ENCODE assay signal across 14 mouse cellular contexts in genomic region chr17:25723919-25724318, GRCm38 (mm10). TPM values are rescaled to one million over a fixed set of nuclear protein-coding genes. Genes with fewer than 3 reads are reported as not detected.
DNase-seq lines count a peak whose midpoint lies in the region; ATAC-seq and TF ChIP-seq lines count a peak whose summit lies in the region.
"Had no signal": no experiment of that assay in that cellular context is flagged by ENCODE, and none has a peak within 500 bp of the region (broad histone marks: within the 10 kb centered on the region; RNA-seq: fewer than 3 reads in every experiment).

No protein-coding gene starts in this region.

- H3K9ac ChIP-seq in kidney, postnatal 0 days (ENCODE audit: low read depth, low read length), result no peak overlapping the region
- no peak overlapping the region for H3K9ac ChIP-seq in midbrain, postnatal 0 days (replicated peaks; ENCODE audit: low read length, poor library complexity, severe bottlenecking)
- H3K9ac ChIP-seq in midbrain, embryonic 16.5 days (ENCODE audit: low read depth, low read length), result no peak overlapping the region
- H3K9ac ChIP-seq in stomach, postnatal 0 days (ENCODE audit: low read length), result no peak overlapping the region

- H3K27ac ChIP-seq in kidney, postnatal 0 days, result no peak overlapping the region
- no peak overlapping the region for H3K27ac ChIP-seq in midbrain, postnatal 0 days (ENCODE audit: low read depth, low read length)
- no peak overlapping the region for H3K27ac ChIP-seq in midbrain, embryonic 16.5 days (ENCODE audit: low read length)
- no peak overlapping the region for H3K27ac ChIP-seq in bone marrow, adult 2 months (ENCODE audit: control insufficient read depth, insufficient read depth, low read depth, low read length, poor library complexity)
- no peak overlapping the region for H3K27ac ChIP-seq in stomach, postnatal 0 days (replicated peaks)

- H3K9me3 ChIP-seq in kidney, postnatal 0 days (replicated peaks; ENCODE audit: low read length), result no peaks in the 10 kb centered on the region
- no peaks in the 10 kb centered on the region for H3K9me3 ChIP-seq in midbrain, postnatal 0 days (ENCODE audit: low read length)
- no peaks in the 10 kb centered on the region for H3K9me3 ChIP-seq in midbrain, embryonic 16.5 days (replicated peaks; ENCODE audit: control insufficient read depth, low read length, poor library complexity, severe bottlenecking)
- H3K9me3 ChIP-seq in stomach, postnatal 0 days (ENCODE audit: control insufficient read depth, low read length), result no peaks in the 10 kb centered on the region
- H3K9me3 ChIP-seq: G1E; megakaryocyte, embryonic 14.5 days had no signal

- TF ChIP-seq EP300 in stomach, postnatal 0 days (optimal IDR thresholded peaks at IDR 0.05), result no peak

- TF ChIP-seq CTCF in kidney, postnatal 0 days (IDR thresholded peaks at IDR 0.05; ENCODE audit: low read depth), result peak; percentile 42; the same call in 1 of the 2 replicates
- TF ChIP-seq CTCF in midbrain, postnatal 0 days (IDR thresholded peaks at IDR 0.05), result peak; percentile 44
- peak; percentile 22; the same call in 1 of the 2 replicates for TF ChIP-seq CTCF in bone marrow, adult 2 months (IDR thresholded peaks at IDR 0.05; ENCODE audit: control insufficient read depth, insufficient read depth, low read length)
- TF ChIP-seq CTCF in stomach, postnatal 0 days (IDR thresholded peaks at IDR 0.05; ENCODE audit: low read depth), result peak; percentile 46

- H3K4me3 ChIP-seq in kidney, postnatal 0 days (replicated peaks; ENCODE audit: low read depth, low read length), result no peak overlapping the region
- H3K4me3 ChIP-seq in midbrain, postnatal 0 days (ENCODE audit: low read depth, low read length), result no peak overlapping the region
- no peak overlapping the region for H3K4me3 ChIP-seq in midbrain, embryonic 16.5 days (ENCODE audit: low read depth, low read length)
- no peak overlapping the region for H3K4me3 ChIP-seq in bone marrow, adult 2 months (replicated peaks; ENCODE audit: control insufficient read depth, low read depth, low read length)
- H3K4me3 ChIP-seq in stomach, postnatal 0 days (ENCODE audit: low read depth, low read length), result no peak overlapping the region
- H3K4me3 ChIP-seq: megakaryocyte, embryonic 14.5 days had no signal

- no peak for TF ChIP-seq POLR2A in bone marrow, adult 2 months (IDR thresholded peaks at IDR 0.05; ENCODE audit: borderline replicate concordance, control insufficient read depth, low read depth, low read length)

- DNase-seq in kidney, postnatal 0 days (ENCODE audit: low spot score), result no peak
- DNase-seq in kidney, adult 11 months, result no peak
- DNase-seq in midbrain, postnatal 0 days (ENCODE audit: low spot score), result no peak
- no peak for DNase-seq in stomach, postnatal 0 days (ENCODE audit: low spot score)
- no peak for DNase-seq in spleen, adult 12 weeks (ENCODE audit: low spot score)
- DNase-seq in right cerebral cortex, postnatal 14 days, result no peak
- DNase-seq: kidney, postnatal 36 days had no signal

- H3K4me2 ChIP-seq in kidney, postnatal 0 days (ENCODE audit: low read length), result no peak overlapping the region
- no peak overlapping the region for H3K4me2 ChIP-seq in midbrain, postnatal 0 days (ENCODE audit: low read depth, low read length, poor library complexity, severe bottlenecking)
- no peak overlapping the region for H3K4me2 ChIP-seq in midbrain, embryonic 16.5 days (ENCODE audit: low read length)
- no peak overlapping the region for H3K4me2 ChIP-seq in stomach, postnatal 0 days (replicated peaks; ENCODE audit: low read depth)

- peaks cover 17% of the 10 kb centered on the region for H3K4me1 ChIP-seq in kidney, postnatal 0 days (replicated peaks; ENCODE audit: insufficient read depth, low read length)
- peaks cover 15% of the 10 kb centered on the region for H3K4me1 ChIP-seq in midbrain, postnatal 0 days (ENCODE audit: insufficient read depth, low read length)
- H3K4me1 ChIP-seq in midbrain, embryonic 16.5 days (ENCODE audit: control insufficient read depth, insufficient read depth, low read length), result peaks cover 15% of the 10 kb centered on the region
- peaks cover 3% of the 10 kb centered on the region for H3K4me1 ChIP-seq in bone marrow, adult 2 months (ENCODE audit: control insufficient read depth, insufficient read depth, low read length)
- H3K4me1 ChIP-seq in stomach, postnatal 0 days (replicated peaks; ENCODE audit: control insufficient read depth, insufficient read depth), result peaks cover 4% of the 10 kb centered on the region

- H3K27me3 ChIP-seq in kidney, postnatal 0 days (ENCODE audit: insufficient read depth, low read length), result no peaks in the 10 kb centered on the region
- H3K27me3 ChIP-seq in midbrain, postnatal 0 days (ENCODE audit: insufficient read depth, low read length), result no peaks in the 10 kb centered on the region
- H3K27me3 ChIP-seq in midbrain, embryonic 16.5 days (ENCODE audit: control insufficient read depth, insufficient read depth, low read depth, low read length), result no peaks in the 10 kb centered on the region
- no peaks in the 10 kb centered on the region for H3K27me3 ChIP-seq in stomach, postnatal 0 days (ENCODE audit: control insufficient read depth, insufficient read depth, low read length)
- H3K27me3 ChIP-seq: megakaryocyte, embryonic 14.5 days had no signal

- ATAC-seq in kidney, postnatal 0 days (replicated peaks; ENCODE audit: low FRiP score, low read depth), result no peak
- ATAC-seq in midbrain, postnatal 0 days (ENCODE audit: low FRiP score), result no peak
- no peak for ATAC-seq in midbrain, embryonic 16.5 days
- no peak for ATAC-seq in stomach, postnatal 0 days (ENCODE audit: low FRiP score, low TSS enrichment)

- 0 out of 2 replicates have a peak, but pooled peaks cover 4% of the 10 kb centered on the region for H3K36me3 ChIP-seq in kidney, postnatal 0 days (ENCODE audit: insufficient read depth, low read length)
- H3K36me3 ChIP-seq in midbrain, postnatal 0 days (ENCODE audit: insufficient read depth, low read length), result peaks cover 3% of the 10 kb centered on the region; the same call in 1 of the 2 replicates
- H3K36me3 ChIP-seq in midbrain, embryonic 16.5 days (ENCODE audit: control insufficient read depth, insufficient read depth, low read length), result no peaks in the 10 kb centered on the region
- peaks cover 4% of the 10 kb centered on the region; the same call in 1 of the 2 replicates for H3K36me3 ChIP-seq in stomach, postnatal 0 days (ENCODE audit: control insufficient read depth, insufficient read depth, low read length)

- 82% methylated on average over 7 of the region's 7 CpGs for WGBS in kidney, postnatal 0 days
- WGBS in midbrain, postnatal 0 days, result 77% methylated on average over 7 of the region's 7 CpGs
- 70% methylated on average over 7 of the region's 7 CpGs for WGBS in midbrain, embryonic 16.5 days
- WGBS in bone marrow, adult 2 months, result 88% methylated on average over 7 of the region's 7 CpGs
- WGBS in stomach, postnatal 0 days, result 84% methylated on average over 7 of the region's 7 CpGs

RNA-seq across cellular contexts. Expression of gene Chtf18, which starts 3.3 kb away (rescaled TPM):
- polyA plus RNA-seq in kidney, postnatal 0 days (2015; fragmentation: Nextera tagmentation; extraction: Ambion mirVana), result 10.3 and 13.8 TPM in 2 replicates
- total RNA-seq in midbrain, postnatal 0 days (2014; rRNA removed), result 3.4 and 5.8 TPM in 2 replicates
- polyA plus RNA-seq in midbrain, postnatal 0 days (2015; fragmentation: Nextera tagmentation; extraction: Ambion mirVana), result 2.2 and 2.5 TPM in 2 replicates
- polyA plus RNA-seq in midbrain, embryonic 16.5 days (2015; fragmentation: Nextera tagmentation; extraction: Ambion mirVana), result 4.7 and 5.4 TPM in 2 replicates
- 58.2 and 136 TPM in 2 replicates for polyA plus RNA-seq in bone marrow, adult 2 months (2011; ENCODE audit: insufficient read depth, insufficient read length, low replicate concordance, missing spikeins)
- polyA plus RNA-seq in stomach, postnatal 0 days (2015; fragmentation: Nextera tagmentation; extraction: Ambion mirVana), result 4.2 and 5.4 TPM in 2 replicates

RNA-seq across cellular contexts. Expression of gene Rpusd1, which starts 3.6 kb away (rescaled TPM):
- 14.9 and 16.5 TPM in 2 replicates for polyA plus RNA-seq in kidney, postnatal 0 days (2015; fragmentation: Nextera tagmentation; extraction: Ambion mirVana)
- 8.0 and 10.5 TPM in 2 replicates for total RNA-seq in midbrain, postnatal 0 days (2014; rRNA removed)
- 26.7 and 33.3 TPM in 2 replicates for polyA plus RNA-seq in midbrain, postnatal 0 days (2015; fragmentation: Nextera tagmentation; extraction: Ambion mirVana)
- 26.6 and 26.8 TPM in 2 replicates for polyA plus RNA-seq in midbrain, embryonic 16.5 days (2015; fragmentation: Nextera tagmentation; extraction: Ambion mirVana)
- polyA plus RNA-seq in bone marrow, adult 2 months (2011; ENCODE audit: insufficient read depth, insufficient read length, low replicate concordance, missing spikeins), result 3.6 and 8.6 TPM in 2 replicates
- polyA plus RNA-seq in stomach, postnatal 0 days (2015; fragmentation: Nextera tagmentation; extraction: Ambion mirVana), result 10.3 and 10.5 TPM in 2 replicates

RNA-seq across cellular contexts. Expression of gene Gng13, which starts 6.9 kb away (rescaled TPM):
- polyA plus RNA-seq in kidney, postnatal 0 days (2015; fragmentation: Nextera tagmentation; extraction: Ambion mirVana), result 0.70 TPM in 2 replicates
- 34.4 and 42.2 TPM in 2 replicates for total RNA-seq in midbrain, postnatal 0 days (2014; rRNA removed)
- polyA plus RNA-seq in midbrain, postnatal 0 days (2015; fragmentation: Nextera tagmentation; extraction: Ambion mirVana), result 21.0 and 25.8 TPM in 2 replicates
- polyA plus RNA-seq in midbrain, embryonic 16.5 days (2015; fragmentation: Nextera tagmentation; extraction: Ambion mirVana), result 3.2 and 7.3 TPM in 2 replicates
- 4.0 and 6.2 TPM in 2 replicates for polyA plus RNA-seq in bone marrow, adult 2 months (2011; ENCODE audit: insufficient read depth, insufficient read length, low replicate concordance, missing spikeins)
- 1.4 and 1.7 TPM in 2 replicates for polyA plus RNA-seq in stomach, postnatal 0 days (2015; fragmentation: Nextera tagmentation; extraction: Ambion mirVana)
- polyA plus RNA-seq: G1E; gonadal fat pad, adult 2 months; liver, embryonic 16.5 days had no signal

RNA-seq across cellular contexts. Expression of gene Mslnl, which starts 11.9 kb away (rescaled TPM):
- not detected in 2 replicates for polyA plus RNA-seq in kidney, postnatal 0 days (2015; fragmentation: Nextera tagmentation; extraction: Ambion mirVana)
- total RNA-seq in midbrain, postnatal 0 days (2014; rRNA removed), result not detected in 2 replicates
- polyA plus RNA-seq in midbrain, postnatal 0 days (2015; fragmentation: Nextera tagmentation; extraction: Ambion mirVana), result not detected in 2 replicates
- not detected in 2 replicates for polyA plus RNA-seq in midbrain, embryonic 16.5 days (2015; fragmentation: Nextera tagmentation; extraction: Ambion mirVana)
- polyA plus RNA-seq in bone marrow, adult 2 months (2011; ENCODE audit: insufficient read depth, insufficient read length, low replicate concordance, missing spikeins), result not detected in 2 replicates
- 0.05 and 0.10 TPM in 2 replicates for polyA plus RNA-seq in stomach, postnatal 0 days (2015; fragmentation: Nextera tagmentation; extraction: Ambion mirVana)
- total RNA-seq: G1E had no signal
- polyA plus RNA-seq: G1E; intestine, embryonic 14.5 days; liver, embryonic 16.5 days had no signal

RNA-seq across cellular contexts. Expression of gene Msln, which starts 30.3 kb away (rescaled TPM):
- 6.6 and 9.6 TPM in 2 replicates for polyA plus RNA-seq in kidney, postnatal 0 days (2015; fragmentation: Nextera tagmentation; extraction: Ambion mirVana)
- 0.52 and 1.6 TPM in 2 replicates for total RNA-seq in midbrain, postnatal 0 days (2014; rRNA removed)
- 2.2 and 3.6 TPM in 2 replicates for polyA plus RNA-seq in midbrain, postnatal 0 days (2015; fragmentation: Nextera tagmentation; extraction: Ambion mirVana)
- polyA plus RNA-seq in midbrain, embryonic 16.5 days (2015; fragmentation: Nextera tagmentation; extraction: Ambion mirVana), result 0.15 and 0.85 TPM in 2 replicates
- polyA plus RNA-seq in bone marrow, adult 2 months (2011; ENCODE audit: insufficient read depth, insufficient read length, low replicate concordance, missing spikeins), result 1.7 TPM in 1 of 2 replicates, not detected in the other
- polyA plus RNA-seq in stomach, postnatal 0 days (2015; fragmentation: Nextera tagmentation; extraction: Ambion mirVana), result 54.8 and 70.6 TPM in 2 replicates
- polyA plus RNA-seq: G1E had no signal
